Mouse (Mus musculus) monocyte, adult 2 months (primary cell): ENCODE measurements around the gene Maml2.

Experiments used
- DNase-seq, 2 experiments: peaks; one replicate each; pipeline ENCODE4 v3.0.0; 2022; ENCODE audit warnings: low spot score in 2 of 2, low read depth in 1 of 2

The Maml2 gene

GRCm38 (mm10) chr9:13607609-13608185 lies 309.9 kb downstream of the Maml2 start:
- no peak for DNase-seq

- no peak for DNase-seq
These were observed 310.8 kb downstream of the Maml2 start for GRCm38 (mm10) chr9:13608532-13609071.

- no peak for DNase-seq
These were observed 313.8 kb downstream of the Maml2 start for GRCm38 (mm10) chr9:13611561-13611960.

GRCm38 (mm10) chr9:13612371-13612770 lies 314.6 kb downstream of the Maml2 start:
- no peak for DNase-seq

GRCm38 (mm10) chr9:13613325-13614268 lies 315.8 kb downstream of the Maml2 start:
- no peak for DNase-seq

GRCm38 (mm10) chr9:13616383-13617009 lies 318.7 kb downstream of the Maml2 start:
- no peak for DNase-seq

- DNase-seq: no peak
These were observed 323.0 kb downstream of the Maml2 start for GRCm38 (mm10) chr9:13620794-13621193.

GRCm38 (mm10) chr9:13621941-13622340 lies 324.2 kb downstream of the Maml2 start:
- DNase-seq: no peak

GRCm38 (mm10) chr9:13622426-13622825 lies 324.7 kb downstream of the Maml2 start:
- DNase-seq: no peak

GRCm38 (mm10) chr9:13623892-13624422 lies 326.2 kb downstream of the Maml2 start:
- no peak for DNase-seq

- no peak for DNase-seq
These were observed 327.0 kb downstream of the Maml2 start for GRCm38 (mm10) chr9:13624780-13625179.

- DNase-seq: no peak
These were observed 327.5 kb downstream of the Maml2 start for GRCm38 (mm10) chr9:13625215-13625614.

GRCm38 (mm10) chr9:13626480-13626879 lies 328.7 kb downstream of the Maml2 start:
- no peak for DNase-seq

GRCm38 (mm10) chr9:13633371-13633770 lies 335.6 kb downstream of the Maml2 start:
- DNase-seq: no peak

GRCm38 (mm10) chr9:13639655-13640054 lies 341.9 kb downstream of the Maml2 start:
- DNase-seq: no peak

GRCm38 (mm10) chr9:13645153-13645552 lies 347.4 kb downstream of the Maml2 start:
- DNase-seq: no peak

- no peak for DNase-seq
These were observed 353.3 kb downstream of the Maml2 start for GRCm38 (mm10) chr9:13651065-13651464.

- DNase-seq: no peak
These were observed 354.1 kb downstream of the Maml2 start for GRCm38 (mm10) chr9:13651828-13652227.

GRCm38 (mm10) chr9:13652389-13652877 lies 354.7 kb downstream of the Maml2 start:
- no peak for DNase-seq

GRCm38 (mm10) chr9:13652917-13653316 lies 355.2 kb downstream of the Maml2 start:
- DNase-seq: no peak
